Mouse (Mus musculus) lung, embryonic 16.5 days (tissue): Measurements from ENCODE around the gene 4931406P16Rik. TPM values are rescaled to one million over a fixed set of nuclear protein-coding genes. Genes with fewer than 3 reads are reported as not detected.
"Not testable (repeated sequence)": the region's sequence is repeated elsewhere in the genome, so short reads cannot be mapped to it uniquely, and the experiment has no call there.

Experiments used
- ATAC-seq: fragments of 200-750 bp; cut with Nextera tagmentation; 2 replicates; pipeline ENCODE4 v1.8.0; 2017; ENCODE audit warnings: low read depth, mild to moderate bottlenecking, moderate library complexity
- H3K27ac ChIP-seq: fragments of 300-500 bp; sonication (generic); 2 replicates; pipeline ENCODE4 v1.5.1; 2014; ENCODE audit warnings: mild to moderate bottlenecking, control low read depth, low read length
- H3K27me3 ChIP-seq: fragments of 300-500 bp; sonication (generic); 2 replicates; pipeline ENCODE4 v1.6.1; 2014; ENCODE audit warnings: low read depth, low read length, mixed read lengths; ENCODE audit not compliant: control insufficient read depth, insufficient read depth
- H3K36me3 ChIP-seq: fragments of 300-500 bp; sonication (generic); 2 replicates; pipeline ENCODE4 v1.6.1; 2014; ENCODE audit warnings: low read length; ENCODE audit not compliant: control insufficient read depth, insufficient read depth
- H3K4me1 ChIP-seq: fragments of 300-500 bp; sonication (generic); replicated peaks from 2 replicates; pipeline ENCODE4 v1.6.1; 2014; ENCODE audit warnings: low read length, mixed read lengths; ENCODE audit not compliant: control insufficient read depth, insufficient read depth
- H3K4me2 ChIP-seq: fragments of 300-500 bp; sonication (generic); 2 replicates; pipeline ENCODE4 v1.6.1; 2014; ENCODE audit warnings: low read depth, low read length, control low read depth
- H3K4me3 ChIP-seq: fragments of 300-500 bp; sonication (generic); 2 replicates; pipeline ENCODE4 v1.5.1; 2014; ENCODE audit warnings: mild to moderate bottlenecking, low read length, control low read depth
- H3K9ac ChIP-seq: fragments of 300-500 bp; sonication (generic); 2 replicates; pipeline ENCODE4 v1.6.1; 2014; ENCODE audit warnings: low read length, control low read depth
- H3K9me3 ChIP-seq: fragments of 300-500 bp; sonication (generic); 2 replicates; pipeline ENCODE4 v1.6.1; 2016; ENCODE audit warnings: low read length; ENCODE audit not compliant: control insufficient read depth
- WGBS: fragments of 180-500 bp; shearing (Covaris S2); extraction: QIAGEN DNeasy Blood & Tissue Kit; methylation state at CpG from one replicate; pipeline ENCODE4 v1.1.7; 2014; 5-methylcytosine and 5-hydroxymethylcytosine counted together
- polyA plus RNA-seq: library from polyadenylated mRNA; unstranded; fragments of >200 nt; fragmentation: Nextera tagmentation; extraction: Ambion mirVana; gene quantifications from 2 replicates; pipeline ENCODE4 v1.2.1, GENCODE M21; 2015

Gene 4931406P16Rik
- polyA plus RNA-seq, 1 experiment from 2014 or later = 63.8 TPM

- Histone ChIP-seq H3K27ac (no peak overlapping the region), H3K9ac (no peak overlapping the region), H3K9me3 (no peaks in the 10 kb centered on the region), H3K27me3 (no peaks in the 10 kb centered on the region), H3K36me3 (peaks cover 24% of the 10 kb centered on the region), H3K4me3 (no peak overlapping the region), H3K4me2 (no peak overlapping the region), H3K4me1 (no peaks in the 10 kb centered on the region)
- 73% methylated on average over 5 of the region's 5 CpGs for WGBS
- ATAC-seq = no peak
Observed at GRCm38 (mm10) chr7:34339164-34339489, 25.8 kb upstream of the 4931406P16Rik start.

GRCm38 (mm10) chr7:34338445-34339163 is 25.3 kb upstream of the 4931406P16Rik start:
- no peak overlapping the region for H3K4me3 ChIP-seq
- no peak overlapping the region for H3K9ac ChIP-seq
- 55% methylated on average over 9 of the region's 9 CpGs for WGBS
- no peaks in the 10 kb centered on the region for H3K27me3 ChIP-seq
- H3K4me2 ChIP-seq = no peak overlapping the region
- no peak overlapping the region for H3K27ac ChIP-seq
- peaks cover 19% of the 10 kb centered on the region for H3K36me3 ChIP-seq
- H3K4me1 ChIP-seq = no peaks in the 10 kb centered on the region
- ATAC-seq = no peak
- no peaks in the 10 kb centered on the region for H3K9me3 ChIP-seq

DNA sequence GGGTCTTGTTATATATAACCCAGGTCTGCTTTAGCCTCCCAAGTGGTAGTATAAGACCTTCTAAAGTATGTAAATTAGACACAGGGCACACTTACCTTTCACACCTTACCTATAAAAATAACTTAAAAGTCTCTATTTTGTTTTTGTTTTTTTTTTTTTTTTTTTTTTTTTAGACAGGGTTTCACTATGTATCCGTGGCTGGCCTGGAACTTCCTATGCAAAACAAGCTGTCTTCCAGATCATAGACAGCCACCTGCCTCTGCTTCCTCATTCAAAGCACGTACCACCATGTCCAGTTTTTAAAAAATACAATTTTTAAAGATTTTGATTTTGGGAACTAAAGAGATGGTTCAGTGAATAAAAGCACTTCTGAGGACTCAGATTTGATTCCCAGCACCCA is 23.9 kb upstream of the 4931406P16Rik start:
- Histone ChIP-seq H3K4me1 (no peaks in the 10 kb centered on the region), H3K27me3 (no peaks in the 10 kb centered on the region), H3K4me3 (no peak overlapping the region), H3K9me3 (no peaks in the 10 kb centered on the region), H3K9ac (no peak overlapping the region), H3K4me2 (no peak overlapping the region), H3K36me3 (peaks cover 11% of the 10 kb centered on the region; the same call in 1 of the 2 replicates), H3K27ac (no peak overlapping the region)
- no peak for ATAC-seq
- WGBS = 79% methylated on average over 2 of the region's 2 CpGs

DNA sequence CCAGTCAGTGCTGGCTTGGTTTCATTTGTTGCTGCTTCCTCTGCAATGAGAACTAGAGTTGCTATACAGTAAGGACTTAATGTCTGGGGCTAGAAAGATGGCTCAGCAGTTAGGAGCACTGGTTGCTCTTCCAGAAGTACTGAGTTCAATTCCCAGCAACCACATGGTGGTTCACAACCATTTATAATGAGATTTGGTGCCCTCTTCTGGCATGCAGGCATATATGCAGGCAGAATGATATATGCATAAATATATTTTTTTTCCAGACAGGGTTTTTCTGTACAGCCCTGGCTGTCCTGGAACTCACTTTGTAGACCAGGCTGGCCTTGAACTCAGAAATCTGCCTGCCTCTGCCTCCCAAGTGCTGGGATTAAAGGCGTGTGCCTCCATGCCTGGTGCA is 23.2 kb upstream of the 4931406P16Rik start:
- 83% methylated on average over 1 of the region's 1 CpGs for WGBS
- not testable (repeated sequence) for ATAC-seq, H3K27ac ChIP-seq, H3K4me1 ChIP-seq, H3K9me3 ChIP-seq, H3K9ac ChIP-seq, H3K4me2 ChIP-seq, H3K27me3 ChIP-seq, H3K4me3 ChIP-seq, H3K36me3 ChIP-seq

GRCm38 (mm10) chr7:34327493-34327892 is 14.1 kb upstream of the 4931406P16Rik start:
- 36% methylated on average over 3 of the region's 3 CpGs for WGBS
- Histone ChIP-seq H3K9me3 (no peaks in the 10 kb centered on the region), H3K9ac (no peak overlapping the region), H3K27ac (no peak overlapping the region), H3K4me2 (no peak overlapping the region), H3K4me1 (no peaks in the 10 kb centered on the region), H3K27me3 (no peaks in the 10 kb centered on the region), H3K36me3 (no peaks in the 10 kb centered on the region), H3K4me3 (no peak overlapping the region)
- ATAC-seq = no peak

- Histone ChIP-seq H3K9me3 (no peaks in the 10 kb centered on the region), H3K27ac (no peak overlapping the region), H3K4me3 (no peak overlapping the region), H3K4me1 (0 out of 2 replicates have a peak, but pooled peaks cover 2% of the 10 kb centered on the region), H3K36me3 (no peaks in the 10 kb centered on the region), H3K4me2 (no peak overlapping the region), H3K27me3 (no peaks in the 10 kb centered on the region), H3K9ac (no peak overlapping the region)
- ATAC-seq = no peak
- WGBS = 88% methylated on average over 1 of the region's 1 CpGs
Observed at GRCm38 (mm10) chr7:34324857-34325256, 11.5 kb upstream of the 4931406P16Rik start.

DNA sequence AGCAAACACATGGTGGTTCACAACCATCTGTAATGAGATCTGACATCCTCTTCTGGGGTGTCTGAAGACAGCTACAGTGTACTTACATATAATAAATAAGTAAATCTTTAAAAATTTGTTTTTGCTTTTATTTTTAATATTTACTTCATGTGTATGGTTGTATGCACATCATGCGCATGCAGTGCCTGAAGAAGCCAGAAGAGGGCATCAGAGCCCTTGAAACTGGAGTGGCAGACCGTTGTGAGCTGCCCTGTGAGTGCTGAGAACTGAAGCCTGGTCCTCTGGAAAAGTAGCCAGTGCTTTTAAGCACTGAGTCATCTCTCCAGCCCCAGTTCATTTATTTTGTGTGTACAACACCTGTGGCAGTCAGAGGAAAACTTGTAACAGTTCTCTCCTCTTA is 10.7 kb upstream of the 4931406P16Rik start:
- no peaks in the 10 kb centered on the region for H3K9me3 ChIP-seq
- no peaks in the 10 kb centered on the region for H3K36me3 ChIP-seq
- no peak overlapping the region for H3K27ac ChIP-seq
- whole genome bisulfite sequencing = 90% methylated on average over 2 of the region's 2 CpGs
- H3K27me3 ChIP-seq = no peaks in the 10 kb centered on the region
- ATAC-seq = no peak
- H3K4me2 ChIP-seq = no peak overlapping the region
- H3K9ac ChIP-seq = no peak overlapping the region
- no peak overlapping the region for H3K4me3 ChIP-seq
- H3K4me1 ChIP-seq = 0 out of 2 replicates have a peak, but pooled peaks cover 5% of the 10 kb centered on the region

GRCm38 (mm10) chr7:34323351-34323750 is 10.0 kb upstream of the 4931406P16Rik start:
- WGBS = 54% methylated on average over 8 of the region's 8 CpGs
- ATAC-seq = peak; percentile 30; the same call in 1 of the 2 replicates

DNA sequence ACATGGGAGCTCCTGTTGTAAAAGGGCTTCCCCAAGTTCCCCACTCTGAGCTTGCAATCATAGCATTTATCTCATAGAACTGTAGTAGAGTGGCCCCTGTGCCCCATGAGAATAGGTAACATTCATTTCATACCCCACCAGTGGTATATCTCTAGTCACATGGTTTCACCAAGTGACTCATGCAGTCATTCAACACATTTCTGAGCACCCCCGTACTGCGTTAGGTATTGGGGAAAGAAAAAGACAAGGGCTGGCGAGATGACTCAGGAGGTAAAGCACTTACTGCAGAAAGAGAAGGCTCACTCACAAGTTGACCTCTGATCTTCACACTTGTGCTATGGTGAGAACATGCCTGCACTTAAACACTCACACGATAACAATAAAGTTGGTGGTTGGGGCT is 8.6 kb upstream of the 4931406P16Rik start:
- no peak for ATAC-seq
- Histone ChIP-seq H3K27ac (no peak overlapping the region), H3K9me3 (no peaks in the 10 kb centered on the region), H3K36me3 (no peaks in the 10 kb centered on the region), H3K9ac (no peak overlapping the region), H3K4me3 (no peak overlapping the region), H3K4me1 (peaks cover 13% of the 10 kb centered on the region), H3K27me3 (no peaks in the 10 kb centered on the region), H3K4me2 (no peak overlapping the region)
- 82% methylated on average over 4 of the region's 4 CpGs for WGBS

More at GRCm38 (mm10) chr7:34323351-34323750, 10.0 kb upstream of the 4931406P16Rik start:
- H3K36me3 ChIP-seq = no peaks in the 10 kb centered on the region
- H3K27ac ChIP-seq = no peak overlapping the region
- H3K27me3 ChIP-seq = no peaks in the 10 kb centered on the region
- H3K4me3 ChIP-seq = no peak overlapping the region
- H3K4me1 ChIP-seq = peaks cover 6% of the 10 kb centered on the region
- no peaks in the 10 kb centered on the region for H3K9me3 ChIP-seq
- no peak overlapping the region for H3K4me2 ChIP-seq
- H3K9ac ChIP-seq = no peak overlapping the region
